Mouse (Mus musculus): ENCODE measurements around the gene Srxn1.

Gene Srxn1

GRCm38 (mm10) chr2:152089581-152089980, 15.7 kb upstream of the Srxn1 start:
- DNase-seq (ENCODE audit: inconsistent ontology term) = no peak

- DNase-seq (ENCODE audit: inconsistent ontology term) = no peak
These were observed 14.8 kb upstream of the Srxn1 start for GRCm38 (mm10) chr2:152090486-152090885.

GRCm38 (mm10) chr2:152091342-152092056, 13.8 kb upstream of the Srxn1 start:
- DNase-seq (ENCODE audit: inconsistent ontology term) = no peak

DNA sequence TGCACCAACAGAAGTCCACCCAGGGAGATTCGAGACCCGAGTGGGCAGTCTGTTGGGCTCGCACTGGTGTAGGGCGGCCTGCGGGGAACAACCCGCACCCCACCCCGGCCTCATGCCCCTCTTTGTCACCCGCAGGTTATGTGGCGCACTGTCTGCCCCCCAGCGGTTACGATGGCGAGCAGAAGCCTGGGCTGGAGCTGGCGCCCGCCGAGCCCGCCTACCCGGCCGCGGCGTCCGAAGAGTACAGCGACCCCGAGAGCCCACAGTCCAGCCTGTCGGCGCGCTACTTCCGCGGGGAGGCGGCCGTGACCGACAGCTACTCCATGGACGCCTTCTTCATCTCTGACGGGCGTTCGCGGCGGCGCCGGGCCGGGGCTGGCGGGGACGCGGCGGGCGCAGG, 12.4 kb upstream of the Srxn1 start:
- DNase-seq (ENCODE audit: inconsistent ontology term) = no peak

DNA sequence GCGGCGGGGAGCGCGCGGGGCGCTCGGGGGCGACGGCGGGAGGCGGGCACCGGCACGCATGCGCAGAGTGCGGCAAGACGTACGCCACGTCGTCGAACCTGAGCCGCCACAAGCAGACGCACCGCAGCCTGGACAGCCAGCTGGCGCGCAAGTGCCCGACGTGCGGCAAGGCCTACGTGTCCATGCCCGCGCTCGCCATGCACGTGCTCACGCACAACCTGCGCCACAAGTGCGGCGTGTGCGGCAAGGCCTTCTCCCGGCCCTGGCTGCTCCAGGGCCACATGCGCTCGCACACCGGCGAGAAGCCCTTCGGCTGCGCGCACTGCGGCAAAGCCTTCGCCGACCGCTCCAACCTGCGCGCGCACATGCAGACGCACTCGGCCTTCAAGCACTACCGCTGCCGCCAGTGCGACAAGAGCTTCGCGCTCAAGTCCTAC, 11.9 kb upstream of the Srxn1 start:
- DNase-seq (ENCODE audit: inconsistent ontology term) = no peak

GRCm38 (mm10) chr2:152094856-152095545, 10.3 kb upstream of the Srxn1 start:
- no peak for DNase-seq (ENCODE audit: inconsistent ontology term)

DNA sequence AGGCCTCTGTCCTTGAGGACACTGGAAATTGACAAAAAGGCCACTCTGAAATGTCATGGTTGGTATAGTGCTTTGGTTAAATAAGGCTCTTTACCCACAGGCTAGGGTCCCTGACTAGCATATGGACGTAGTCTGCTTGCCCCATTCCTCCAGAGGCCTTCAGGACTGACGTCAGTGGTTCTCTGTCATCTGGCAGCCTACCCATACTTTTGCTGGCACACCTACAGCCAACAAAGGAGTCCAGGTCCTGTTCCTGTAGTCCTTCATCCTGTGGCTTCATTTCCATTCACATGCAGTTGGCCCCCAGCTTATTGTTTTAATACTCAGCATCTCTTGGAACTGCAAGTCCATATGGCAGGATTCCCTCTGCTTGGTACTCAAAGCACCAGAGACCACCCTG, 8.4 kb upstream of the Srxn1 start:
- no peak for DNase-seq (ENCODE audit: inconsistent ontology term)

DNA sequence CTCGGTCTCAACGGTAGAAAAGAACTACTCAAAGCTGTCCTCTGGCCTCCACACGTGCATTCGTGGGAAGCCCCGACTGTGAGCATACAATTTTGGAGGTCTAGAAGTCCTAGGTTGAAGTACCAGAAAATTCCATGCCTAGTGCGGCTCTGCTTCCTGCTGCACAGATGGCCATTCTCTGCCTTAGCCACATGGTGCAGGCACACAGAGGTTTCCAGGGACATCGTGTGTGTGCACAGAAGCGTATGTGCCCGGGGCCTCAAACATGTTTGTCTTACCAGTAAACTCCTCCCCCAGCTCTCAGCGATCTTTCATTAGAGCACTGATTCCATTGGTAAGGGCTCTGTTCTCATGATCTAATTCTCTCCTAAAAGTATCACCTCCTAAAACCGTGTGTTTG, 7.4 kb upstream of the Srxn1 start:
- no peak for DNase-seq (ENCODE audit: inconsistent ontology term)

DNA sequence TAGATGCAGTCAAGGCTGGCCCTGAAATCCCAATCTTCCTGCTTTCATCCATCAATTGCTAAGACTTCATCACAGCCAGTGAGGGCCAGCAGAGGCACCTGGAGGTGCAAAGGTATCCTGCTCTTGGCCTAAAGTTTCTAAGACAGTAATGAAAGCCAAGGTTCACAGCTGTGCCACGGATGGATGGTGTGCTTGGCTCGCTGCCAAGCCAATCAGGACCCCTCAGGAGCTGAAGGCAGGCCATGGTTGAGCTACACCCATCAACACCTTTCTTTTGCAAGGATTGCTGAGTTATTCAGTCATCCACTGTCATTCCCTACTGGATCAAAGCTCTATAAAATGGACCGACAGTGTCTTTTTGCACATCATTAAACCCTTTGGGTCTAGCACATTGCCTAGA, 5.8 kb upstream of the Srxn1 start:
- DNase-seq (ENCODE audit: inconsistent ontology term) = no peak

DNA sequence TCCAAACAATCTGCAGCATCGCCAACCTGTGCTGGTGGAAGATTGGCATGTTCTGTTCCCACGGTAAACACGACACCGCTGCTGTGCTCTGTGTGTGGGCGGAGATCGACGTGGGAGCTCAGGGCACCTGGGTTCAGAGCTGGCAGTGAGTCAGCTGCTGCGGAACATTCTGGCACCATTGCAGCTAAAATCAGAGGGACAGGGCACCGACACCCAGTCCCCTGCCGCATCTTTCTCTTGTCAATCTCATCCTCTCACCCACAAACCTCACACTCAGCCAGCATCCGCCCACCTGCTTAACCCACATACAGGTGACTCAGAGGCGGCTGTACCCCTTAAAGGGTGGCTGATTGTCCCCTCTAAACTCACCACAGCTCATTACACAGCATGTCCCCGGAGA, 3.6 kb upstream of the Srxn1 start:
- DNase-seq (ENCODE audit: inconsistent ontology term) = peak; percentile 29

DNA sequence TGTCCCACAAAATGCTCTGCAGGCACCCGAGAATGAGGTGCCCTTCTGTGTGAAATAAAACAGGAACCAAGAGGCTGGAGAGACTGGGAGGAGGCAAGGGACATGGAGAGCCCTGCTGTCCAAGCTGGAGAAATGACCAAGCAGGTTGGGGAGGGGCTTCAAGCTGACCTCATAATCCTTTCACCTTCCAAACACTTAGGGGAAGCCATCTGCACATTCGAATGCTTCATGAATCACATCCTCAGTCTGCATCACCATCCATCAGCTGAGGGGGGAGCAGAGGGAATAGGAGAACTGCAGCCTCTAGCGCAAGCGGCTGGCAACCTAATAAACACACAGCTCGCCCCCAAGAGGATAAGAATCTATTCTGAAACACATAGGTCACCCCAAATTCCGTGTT, 2.9 kb upstream of the Srxn1 start:
- no peak for DNase-seq (ENCODE audit: inconsistent ontology term)

- DNase-seq (ENCODE audit: inconsistent ontology term) = no peak
These were observed 502 bp upstream of the Srxn1 start for GRCm38 (mm10) chr2:152104711-152105317.

- DNase-seq (ENCODE audit: inconsistent ontology term) = peak; percentile 30
These were observed 894 bp downstream of the Srxn1 start for GRCm38 (mm10) chr2:152106225-152106595.

GRCm38 (mm10) chr2:152106597-152106996, 1.3 kb downstream of the Srxn1 start:
- no peak for DNase-seq (ENCODE audit: inconsistent ontology term)

GRCm38 (mm10) chr2:152108702-152109101, 3.4 kb downstream of the Srxn1 start:
- no peak for DNase-seq (ENCODE audit: inconsistent ontology term)

GRCm38 (mm10) chr2:152109386-152109785, 4.1 kb downstream of the Srxn1 start:
- DNase-seq (ENCODE audit: inconsistent ontology term) = no peak

- no peak for DNase-seq (ENCODE audit: inconsistent ontology term)
These were observed 6.0 kb downstream of the Srxn1 start for GRCm38 (mm10) chr2:152111311-152111710.

DNA sequence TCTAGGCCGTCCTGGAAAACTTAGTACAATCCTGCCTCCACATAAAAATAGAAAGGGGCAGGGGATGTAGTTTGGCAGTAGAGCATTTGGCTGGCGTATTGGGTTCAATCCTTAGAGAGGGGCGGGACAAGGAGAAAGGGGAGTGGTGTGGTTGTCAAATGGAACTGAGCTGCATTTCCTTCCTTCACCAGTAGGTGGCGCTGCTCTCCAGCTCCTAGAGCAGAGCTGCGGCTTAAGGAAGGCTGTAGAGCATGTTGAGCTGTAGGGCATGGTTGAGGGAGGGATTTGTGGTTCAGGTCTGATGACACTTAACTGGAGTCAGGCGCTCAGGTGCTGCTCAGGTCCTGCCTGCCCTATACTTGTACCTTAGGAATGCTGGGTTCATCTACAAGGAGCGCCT, 6.6 kb downstream of the Srxn1 start:
- DNase-seq (ENCODE audit: inconsistent ontology term) = peak; percentile 83

DNA sequence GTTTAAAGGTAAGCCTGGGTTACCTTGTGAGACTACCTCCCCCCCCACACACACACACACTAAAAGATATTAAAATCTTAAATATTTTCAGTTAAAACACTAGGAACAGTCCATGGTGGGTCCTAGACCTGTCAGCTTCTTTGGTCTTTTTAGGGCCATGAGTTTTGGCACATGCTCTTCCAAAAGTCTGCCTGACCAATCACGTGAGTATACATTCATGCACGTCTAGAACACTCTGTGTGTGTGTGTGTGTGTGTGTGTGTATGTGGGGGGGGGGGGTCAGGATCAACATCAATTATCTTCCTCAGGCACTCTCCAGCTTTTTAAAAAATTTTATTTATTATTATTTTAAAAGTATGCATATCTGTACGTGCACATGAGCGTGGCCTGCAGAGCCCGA, 7.2 kb downstream of the Srxn1 start:
- DNase-seq (ENCODE audit: inconsistent ontology term) = no peak

GRCm38 (mm10) chr2:152112970-152113369, 7.7 kb downstream of the Srxn1 start:
- DNase-seq (ENCODE audit: inconsistent ontology term) = no peak

GRCm38 (mm10) chr2:152114057-152114975, 9.0 kb downstream of the Srxn1 start:
- DNase-seq (ENCODE audit: inconsistent ontology term) = no peak

- DNase-seq (ENCODE audit: inconsistent ontology term) = no peak
These were observed 12.4 kb downstream of the Srxn1 start for GRCm38 (mm10) chr2:152117694-152118093.

Measured in Muller cell, postnatal 12 days (primary cell).